Mouse (Mus musculus): ENCODE results near the gene Nkx2-1.

DNA sequence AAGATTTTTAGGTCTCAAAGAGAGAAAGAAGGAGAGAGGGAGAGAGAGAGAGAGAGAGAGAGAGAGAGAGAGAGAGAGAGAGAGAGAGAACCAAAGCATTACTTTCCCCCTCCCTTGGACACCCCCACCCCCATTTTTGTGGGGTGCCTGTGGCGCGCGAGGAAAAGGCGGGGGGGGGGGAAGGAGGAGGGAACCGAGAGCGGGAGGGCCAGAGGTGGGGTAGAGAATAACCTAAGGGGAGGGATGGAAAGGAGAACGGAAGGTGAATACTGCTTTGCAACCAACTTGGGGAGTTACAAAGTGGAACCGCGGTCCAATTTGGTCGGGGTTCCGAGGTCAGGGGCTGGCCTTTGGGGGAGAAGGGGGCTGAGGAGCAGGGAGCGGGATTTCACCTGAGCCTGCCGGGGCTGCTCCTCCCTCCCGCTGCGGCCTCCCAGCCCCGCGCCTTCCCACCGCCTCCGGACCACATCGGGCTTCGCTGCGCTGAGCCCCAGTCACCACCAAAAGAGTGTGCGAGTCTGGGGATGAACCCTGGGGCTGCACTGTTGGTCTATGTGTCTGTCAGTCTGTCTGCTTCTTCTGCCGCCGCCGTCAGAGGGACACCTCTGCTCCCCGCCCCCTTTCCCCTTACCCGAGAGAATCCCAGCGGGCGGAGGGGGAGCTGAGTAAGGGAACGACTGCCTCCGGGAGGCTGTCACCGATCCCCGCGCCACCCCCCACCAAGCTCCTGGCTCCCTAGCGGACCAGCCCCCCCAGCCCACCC, 1.1 kb downstream of the Nkx2-1 start:
- no peak for TF ChIP-seq CTCF (conservative IDR thresholded peaks at IDR 0.05; ENCODE audit: insufficient read depth, insufficient read length, low read depth, low read length)
- no peak for TF ChIP-seq POLR2A (IDR thresholded peaks at IDR 0.05; ENCODE audit: low read depth, low read length)

All from kidney, adult 2 months (tissue).